Mouse (Mus musculus) left cerebral cortex, adult 18-20 months (tissue): ENCODE measurements at regions not wholly inside any gene's neighbourhood (a gene's known extent, or its start where the extent isn't known, plus 50 kb on each side); places are given as distances from the start of the nearest gene placed in this dataset.
A peak's percentile ranks its signal among the peaks of the same experiment; 100 is the strongest.

Experiments
- DNase-seq, 2 experiments: peaks; one replicate each; pipeline ENCODE4 v3.0.0; 2021 to 2022; ENCODE audit warnings: low spot score in 2 of 2, mixed read lengths in 1 of 2

DNA sequence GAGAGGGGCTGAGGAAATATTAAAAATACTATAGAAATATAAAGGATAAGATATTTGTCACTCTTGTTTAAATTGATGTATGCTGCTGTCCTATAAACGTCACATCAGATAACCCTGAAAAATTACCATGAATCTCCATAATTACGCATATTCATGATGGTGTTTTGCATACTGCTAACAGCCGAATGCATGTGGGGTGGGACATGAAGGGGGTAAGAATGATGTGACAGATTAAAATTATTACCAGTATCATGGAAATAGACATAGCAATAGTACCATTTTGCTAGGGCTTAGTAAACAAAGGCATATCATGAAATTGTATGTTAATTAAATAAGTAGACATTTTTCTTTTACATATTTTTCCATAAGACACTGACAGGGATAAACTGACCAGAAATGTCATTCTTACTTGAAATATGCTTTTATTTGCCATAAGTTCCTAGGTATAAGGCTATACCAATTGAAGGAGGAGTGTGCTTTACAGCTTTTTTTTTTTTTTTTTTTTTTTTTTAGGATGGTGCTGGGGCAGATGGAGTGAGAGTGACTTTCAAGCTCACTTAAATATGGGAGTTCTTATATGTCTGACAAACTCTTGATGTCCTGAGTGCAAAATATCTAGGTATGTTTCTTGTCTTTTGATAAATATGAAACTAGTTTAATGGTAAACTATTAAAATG, 349.8 kb upstream of the Tmem161b start:
- DNase-seq = no peak

DNA sequence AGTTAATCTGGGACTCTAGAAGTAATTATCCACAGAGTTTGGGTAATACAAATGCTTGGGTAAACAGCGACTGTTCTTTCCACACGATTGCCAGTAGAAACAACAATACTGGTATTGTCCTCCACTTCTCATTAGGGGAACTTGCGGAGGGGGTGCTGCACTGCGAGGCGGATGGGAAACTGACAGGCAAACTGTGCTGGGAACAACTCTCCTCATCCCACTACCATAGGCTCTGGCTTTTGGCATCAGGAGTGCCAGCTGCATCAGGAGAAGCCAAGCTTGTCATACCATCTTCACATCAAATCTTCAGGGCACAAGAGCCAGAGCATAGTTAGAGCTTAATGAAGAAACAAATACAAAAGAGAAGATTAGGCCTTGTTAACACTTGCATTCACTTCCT, 349.2 kb upstream of the Tmem161b start:
- DNase-seq = no peak

DNA sequence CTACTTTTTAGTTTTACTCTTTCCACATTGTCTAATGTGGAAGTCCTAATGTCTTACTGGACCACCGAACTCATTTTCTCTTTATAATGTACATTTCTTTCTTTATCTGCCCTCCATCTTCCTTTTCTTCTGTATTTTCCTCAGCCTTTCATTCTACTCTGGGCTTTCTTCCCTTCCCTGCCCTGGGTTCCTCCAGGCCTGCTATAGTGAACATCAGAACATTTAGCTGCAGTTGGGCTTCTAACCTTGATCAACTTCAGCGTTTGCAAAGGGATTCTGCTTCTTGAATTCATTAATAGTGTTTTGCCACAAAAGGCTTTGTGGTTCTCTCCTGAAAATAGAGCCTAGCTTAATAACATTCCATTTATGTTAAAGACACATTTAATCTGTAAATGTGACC, 342.5 kb upstream of the Tmem161b start:
- no peak for DNase-seq

DNA sequence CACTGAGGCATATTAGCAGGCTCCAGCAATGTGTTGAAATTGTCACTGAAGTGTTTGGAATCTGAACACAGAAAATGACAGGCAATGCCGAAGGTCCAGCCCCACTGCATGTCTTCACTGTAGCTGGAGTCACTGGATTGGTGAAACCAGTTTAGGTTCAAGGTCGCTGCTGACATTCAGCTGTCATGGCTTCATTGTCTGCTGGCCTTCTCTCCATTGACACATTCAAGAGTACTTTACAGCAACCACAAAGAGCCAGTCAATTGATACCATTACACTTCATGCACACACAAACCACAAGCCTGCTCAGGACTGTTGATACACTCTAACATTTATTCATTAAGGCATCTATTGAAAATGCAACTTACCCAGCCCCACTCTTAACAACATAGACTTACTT, 341.8 kb upstream of the Tmem161b start:
- no peak for DNase-seq

DNA sequence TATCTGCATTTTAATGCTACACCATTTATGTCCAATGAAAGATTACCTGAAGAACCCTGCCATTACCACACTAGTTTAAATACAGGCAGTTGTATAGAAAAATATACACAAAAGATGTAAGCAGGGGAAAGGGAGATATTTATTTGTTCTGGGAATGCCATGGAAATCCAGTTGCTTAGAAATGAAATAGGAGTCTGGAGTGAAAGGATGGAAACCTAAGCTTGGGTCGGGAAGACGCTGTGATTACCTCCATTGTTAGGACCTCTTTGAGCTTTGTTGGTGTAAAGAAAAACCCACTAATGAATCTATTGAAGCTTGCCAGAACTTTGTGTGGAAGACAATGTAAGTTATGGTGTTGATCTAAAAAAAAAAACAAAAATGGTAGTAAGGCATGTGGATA, 341.3 kb upstream of the Tmem161b start:
- DNase-seq = no peak

DNA sequence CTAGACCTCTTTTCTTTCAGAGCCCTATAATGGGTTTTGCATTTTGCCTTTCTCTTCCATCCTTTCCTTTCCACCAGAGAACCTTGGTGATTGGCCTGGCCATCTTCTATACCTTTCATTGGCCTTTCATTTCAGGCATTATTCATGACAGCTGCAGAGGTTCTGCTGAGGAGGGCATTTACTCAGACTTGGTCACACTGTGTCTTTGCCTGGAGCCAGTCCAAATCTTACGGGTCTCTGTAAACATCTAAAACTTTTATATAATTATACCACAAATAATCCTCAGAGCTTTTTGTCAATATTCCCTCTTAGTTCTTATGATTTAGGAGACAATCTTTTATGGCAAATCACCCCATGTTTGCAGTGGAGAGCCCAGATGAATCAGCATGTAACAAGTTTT, 339.3 kb upstream of the Tmem161b start:
- DNase-seq = no peak

DNA sequence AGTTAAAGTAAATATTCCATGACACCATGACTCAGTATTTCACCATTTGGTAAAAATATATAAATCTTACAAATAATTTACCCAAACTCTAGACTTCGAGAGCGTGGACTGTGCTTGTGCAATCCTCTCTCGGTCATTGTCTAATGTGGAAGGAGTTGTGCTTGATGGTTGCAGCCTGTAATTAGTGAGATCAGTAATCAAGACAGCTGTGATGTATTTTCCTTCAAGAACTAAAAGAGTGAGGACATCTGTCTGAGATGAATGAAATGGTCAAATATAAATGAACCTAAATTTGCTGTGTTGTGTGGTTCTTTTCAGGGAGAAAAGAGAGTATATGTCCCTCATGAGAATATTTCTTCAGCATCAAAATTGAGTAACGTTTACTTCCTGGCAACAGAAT, 338.3 kb upstream of the Tmem161b start:
- no peak for DNase-seq

DNA sequence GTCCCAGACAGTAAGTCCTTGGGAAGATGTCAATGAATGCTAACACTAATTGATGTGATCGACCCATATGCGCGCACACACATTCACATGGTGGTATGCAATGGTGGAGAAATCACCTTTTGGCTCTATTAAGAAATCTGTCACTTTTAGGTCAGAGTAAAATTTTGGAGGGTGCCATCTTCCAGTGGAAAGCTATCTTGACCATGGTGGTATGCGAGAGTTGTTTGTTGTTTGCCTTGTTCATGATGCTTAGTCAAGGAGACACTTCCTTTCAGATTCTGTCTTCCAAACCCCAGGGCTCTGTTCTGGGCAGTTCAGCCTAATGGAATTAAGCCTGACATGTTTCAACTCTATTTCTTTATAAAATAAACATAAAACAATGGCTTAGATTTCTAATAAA, 337.9 kb upstream of the Tmem161b start:
- DNase-seq = no peak

DNA sequence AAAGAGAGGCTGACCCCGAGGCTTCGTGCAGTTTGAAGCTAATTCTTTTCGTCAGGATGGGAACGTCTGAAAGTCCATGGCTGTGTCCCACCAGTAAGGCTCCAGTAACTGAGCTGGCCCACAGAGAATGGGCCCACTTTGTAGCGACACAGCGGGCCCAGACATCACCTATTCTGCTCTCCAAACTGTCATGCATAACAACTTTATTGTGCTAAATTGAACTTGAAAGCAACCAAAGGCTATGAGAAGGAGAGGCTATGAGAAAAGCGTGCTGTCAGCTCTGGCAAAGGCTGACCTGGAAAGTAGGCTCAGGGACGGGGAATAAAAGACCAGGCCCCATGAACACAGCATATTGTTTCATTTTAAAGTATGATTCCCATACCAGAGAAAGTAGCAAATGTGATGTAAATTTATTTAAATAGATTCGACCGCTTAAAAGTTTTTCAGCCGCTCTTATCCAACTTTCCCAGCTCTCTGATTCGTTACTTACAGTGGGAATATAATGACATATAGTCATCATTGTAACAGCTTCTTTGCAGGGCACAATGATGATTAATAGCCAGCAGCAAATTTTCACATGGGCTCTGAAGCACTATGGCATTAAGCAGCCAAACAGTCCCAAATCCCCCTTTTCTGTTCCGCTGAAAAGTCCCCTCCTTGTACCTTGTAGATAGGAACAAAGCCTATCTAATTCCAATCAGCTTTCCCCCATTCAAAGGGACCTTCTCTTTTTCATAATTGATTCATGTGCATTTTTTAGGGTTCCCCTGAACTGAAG, 337.1 kb upstream of the Tmem161b start:
- DNase-seq = no peak

DNA sequence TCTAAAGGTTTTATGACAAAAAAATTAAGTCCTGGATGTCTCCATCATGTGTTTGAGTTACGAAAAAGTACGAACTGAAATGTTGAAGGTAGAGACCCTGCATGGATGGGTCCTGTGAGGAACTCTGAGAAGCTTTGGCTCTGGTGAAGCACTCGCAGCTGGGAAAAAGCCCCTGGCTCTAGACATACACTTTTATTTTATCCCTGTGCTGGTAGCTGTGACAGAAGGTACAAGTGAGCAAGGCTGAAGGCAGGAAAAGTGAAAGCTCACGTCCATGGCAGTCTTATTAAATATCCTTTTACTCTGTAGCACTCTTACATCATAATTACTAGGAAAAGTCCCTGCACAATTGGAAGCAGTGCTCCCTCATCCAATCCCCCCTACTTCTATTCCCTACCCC, 336.4 kb upstream of the Tmem161b start:
- no peak for DNase-seq

DNA sequence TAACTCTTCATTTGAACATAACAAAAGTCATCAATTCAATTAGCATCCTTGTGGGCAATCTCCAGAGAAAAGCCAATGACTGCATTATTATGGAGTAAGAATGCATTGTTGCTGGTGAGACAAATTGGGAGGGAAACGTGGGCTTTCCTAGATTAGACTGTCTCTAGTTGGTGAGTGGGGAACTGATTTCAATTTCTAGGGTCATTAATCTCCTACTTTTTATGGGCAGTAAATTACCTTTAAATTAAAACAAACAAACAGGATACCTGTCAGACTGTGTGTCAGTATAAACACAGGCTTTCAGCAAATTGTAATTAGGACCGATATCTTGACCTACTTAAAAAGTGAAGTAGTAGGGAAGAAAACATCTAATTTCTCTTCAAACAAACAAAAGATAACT, 307.4 kb upstream of the Tmem161b start:
- DNase-seq = no peak

DNA sequence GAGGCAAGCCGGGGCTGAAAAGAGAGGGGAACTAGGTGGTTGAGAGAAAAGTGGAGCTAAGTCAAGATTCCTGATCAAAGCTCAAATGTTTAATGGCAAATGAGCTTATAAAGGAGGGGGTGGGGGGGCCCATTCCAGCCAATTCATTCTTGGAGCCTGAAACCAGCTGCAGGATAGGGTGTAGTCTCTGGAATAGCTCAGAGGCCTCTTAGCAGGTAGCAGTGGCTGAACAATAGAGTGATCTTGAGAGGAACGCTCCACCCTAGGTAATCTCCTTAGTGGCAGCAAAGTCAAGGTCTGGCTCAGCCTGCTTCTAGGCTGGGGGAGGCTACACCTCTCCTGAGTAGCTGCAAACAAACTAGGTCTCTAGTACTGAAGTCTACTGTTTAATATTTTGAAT, 289.3 kb upstream of the Tmem161b start:
- DNase-seq = no peak

DNA sequence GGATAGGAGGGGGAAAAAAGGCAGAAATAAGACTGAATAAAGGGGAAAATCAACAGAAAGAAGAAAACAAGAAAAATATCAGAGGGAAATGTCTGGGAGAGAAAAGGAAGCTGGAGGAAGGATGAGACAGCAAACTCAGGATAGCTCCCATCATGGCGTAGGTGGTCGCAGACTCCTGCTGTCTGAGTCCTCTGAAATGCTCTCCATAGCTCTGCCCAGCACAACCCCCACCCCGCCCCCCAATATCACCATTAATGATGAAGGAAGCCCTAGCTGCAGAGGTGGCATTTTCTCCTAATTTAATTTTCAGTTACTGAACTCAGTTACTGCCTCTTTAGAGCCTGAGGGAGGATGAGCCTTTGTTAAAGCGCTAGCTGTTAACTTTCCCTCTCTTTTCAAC, 275.6 kb upstream of the Tmem161b start:
- DNase-seq = no peak

DNA sequence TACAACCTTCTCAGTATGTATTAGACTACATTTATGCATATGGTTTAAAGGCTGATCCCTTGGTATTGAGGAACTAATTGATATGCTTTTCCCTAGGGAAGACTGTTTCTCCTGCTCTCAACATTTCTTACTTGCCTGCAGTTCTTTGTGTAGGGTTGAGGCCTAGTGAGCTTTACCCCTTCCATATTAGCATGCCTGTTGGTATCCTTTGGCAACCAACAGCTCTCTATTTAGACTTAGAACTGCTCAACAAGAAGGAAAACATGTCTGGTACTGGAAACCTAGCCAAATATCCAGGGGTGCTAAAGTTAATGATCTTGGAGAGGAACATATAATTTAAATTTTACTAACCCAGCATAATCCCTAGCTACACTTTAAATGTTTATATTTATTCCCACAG, 270.9 kb upstream of the Tmem161b start:
- no peak for DNase-seq

DNA sequence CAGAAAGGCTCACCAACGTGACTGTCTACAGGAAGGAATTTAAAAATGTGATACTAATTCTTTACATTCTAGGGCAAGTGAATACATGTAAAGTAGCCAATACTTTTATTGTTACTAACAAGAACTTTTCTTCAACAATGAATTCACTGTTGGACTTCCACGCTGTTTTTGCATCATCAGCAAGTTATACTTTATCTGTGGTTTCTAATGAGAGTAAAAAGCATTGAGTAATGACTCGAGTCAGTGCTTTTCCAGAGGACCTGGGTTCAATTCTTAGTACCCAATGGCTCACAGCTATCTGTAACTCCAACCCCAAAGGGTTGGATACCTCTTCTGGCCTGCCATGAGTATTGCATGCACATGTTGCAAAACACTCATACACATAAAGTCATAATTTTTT, 270.3 kb upstream of the Tmem161b start:
- no peak for DNase-seq

DNA sequence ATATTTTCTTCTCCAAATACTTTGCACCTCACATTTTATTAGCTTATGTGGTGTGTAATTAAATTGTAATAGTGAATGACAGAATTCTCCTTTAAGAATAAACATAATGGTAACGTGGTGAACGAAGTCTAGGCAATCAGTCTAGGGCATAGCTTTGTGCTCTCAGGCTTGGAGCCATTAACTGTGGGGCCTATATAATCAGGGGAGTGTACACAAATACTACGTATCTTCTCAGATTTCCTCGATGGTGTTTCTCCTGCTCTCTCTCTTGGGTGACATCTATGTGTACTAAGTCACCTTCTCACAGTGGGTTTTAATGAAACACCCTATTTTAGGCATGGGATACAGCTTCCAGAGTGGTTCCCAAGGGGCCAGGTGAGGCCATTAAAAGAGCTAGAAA, 269.7 kb upstream of the Tmem161b start:
- DNase-seq = no peak

DNA sequence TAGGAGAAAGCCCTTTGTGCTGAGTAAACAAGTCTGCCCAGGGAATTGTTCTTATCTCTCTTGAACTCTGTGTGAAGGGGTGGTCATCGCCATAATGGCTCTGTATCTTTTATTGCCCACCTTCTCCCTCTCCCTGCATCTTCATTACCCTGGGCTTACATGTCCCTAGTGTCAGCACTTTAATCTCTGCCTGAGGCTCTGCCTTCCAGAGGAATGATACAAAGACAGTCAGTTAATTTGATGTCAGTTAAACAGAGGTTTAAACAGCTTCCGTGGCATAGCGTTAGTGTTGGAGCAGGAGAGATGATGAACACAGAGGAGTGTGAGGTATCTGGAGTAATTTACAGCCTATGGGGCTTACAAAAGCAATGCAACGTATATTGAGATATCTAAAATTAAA, 269.2 kb upstream of the Tmem161b start:
- no peak for DNase-seq

DNA sequence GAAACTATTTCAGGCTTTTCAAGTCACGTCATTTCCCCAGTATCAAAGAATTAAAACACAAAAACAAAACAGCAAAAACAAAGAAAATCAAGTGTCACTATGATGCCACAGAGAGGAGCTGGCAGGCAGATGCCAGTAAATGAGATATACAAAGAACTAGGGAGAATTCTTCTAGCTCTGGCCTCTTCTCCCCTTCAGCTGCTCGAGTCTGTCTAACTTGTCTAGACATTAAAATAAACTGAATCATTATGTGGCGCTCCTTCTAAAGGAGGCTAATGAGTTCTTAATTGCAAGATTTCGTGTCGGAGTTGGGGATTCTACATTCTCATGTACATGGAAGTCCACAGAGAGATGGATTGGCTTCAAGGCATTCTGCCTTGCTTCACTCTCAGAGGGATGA, 266.4 kb upstream of the Tmem161b start:
- DNase-seq = no peak

DNA sequence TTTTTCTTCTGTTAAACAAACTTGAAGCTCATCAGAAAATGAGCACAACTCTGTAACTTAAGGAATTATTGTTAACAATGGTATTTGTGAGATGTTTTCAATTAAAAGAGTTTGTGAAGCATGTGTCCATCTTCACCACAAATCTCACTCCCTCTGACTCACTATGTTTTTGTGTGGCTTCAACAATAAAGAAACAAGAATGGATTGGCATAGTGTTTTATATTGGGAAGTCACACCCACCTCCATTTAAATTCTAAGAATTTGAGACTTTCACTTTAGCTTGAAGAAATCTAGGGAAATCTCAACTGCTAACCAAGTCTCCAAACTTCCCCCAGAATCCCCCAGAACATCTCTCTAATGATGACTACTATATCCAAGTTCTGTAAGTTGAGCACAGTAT, 243.6 kb upstream of the Tmem161b start:
- DNase-seq = no peak

DNA sequence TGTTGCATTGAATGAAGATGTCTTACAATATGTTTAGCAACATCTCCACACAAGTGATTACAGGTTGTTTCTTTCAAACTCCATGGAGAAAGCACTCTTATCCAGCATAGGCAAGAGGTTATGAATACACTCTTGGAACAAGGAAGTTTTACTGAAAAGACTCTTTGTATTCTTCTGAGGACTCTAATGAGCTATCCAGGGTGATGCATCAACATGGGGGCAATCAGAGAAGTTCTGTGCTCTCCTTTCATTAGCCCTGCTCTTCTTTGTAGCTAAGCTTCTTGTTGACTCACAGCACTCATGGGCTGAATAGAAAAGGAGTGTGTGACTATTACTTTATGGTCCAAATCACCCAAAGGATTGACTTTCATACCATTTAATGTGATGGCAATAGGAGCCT, 242.6 kb upstream of the Tmem161b start:
- DNase-seq = no peak

DNA sequence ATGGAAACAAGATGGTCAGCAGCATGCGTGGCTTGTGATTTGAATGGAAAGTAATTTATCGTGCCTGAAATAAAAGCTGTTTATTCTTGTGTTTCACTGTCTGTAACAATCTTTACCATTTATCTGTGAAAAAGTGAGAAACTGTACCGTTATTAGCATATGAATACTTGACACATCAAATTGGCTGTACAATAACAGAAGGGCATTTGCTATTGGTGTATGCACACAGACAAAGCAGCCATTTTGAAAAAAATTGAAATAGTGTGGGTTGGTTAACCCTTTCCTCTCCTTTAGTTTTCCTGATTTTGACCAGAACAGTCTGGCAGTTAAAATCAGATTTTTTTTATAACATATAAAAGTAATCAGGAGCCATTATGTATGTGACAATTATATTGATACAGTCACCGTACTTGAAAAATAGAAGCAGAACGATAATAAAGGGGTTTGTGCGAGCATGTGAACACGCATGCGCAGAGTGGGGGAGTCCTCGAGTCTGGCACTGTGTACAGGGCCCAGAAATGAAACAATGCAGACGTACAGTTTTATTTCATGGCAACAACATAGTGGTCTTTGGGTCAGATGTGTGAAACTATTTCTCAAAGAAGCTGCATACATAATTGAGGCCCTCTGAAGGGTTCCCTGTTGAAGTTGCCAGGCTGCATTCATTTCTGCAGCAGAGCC, 237.3 kb upstream of the Tmem161b start:
- peak in 1 of 2 experiments; percentile 15 for DNase-seq

DNA sequence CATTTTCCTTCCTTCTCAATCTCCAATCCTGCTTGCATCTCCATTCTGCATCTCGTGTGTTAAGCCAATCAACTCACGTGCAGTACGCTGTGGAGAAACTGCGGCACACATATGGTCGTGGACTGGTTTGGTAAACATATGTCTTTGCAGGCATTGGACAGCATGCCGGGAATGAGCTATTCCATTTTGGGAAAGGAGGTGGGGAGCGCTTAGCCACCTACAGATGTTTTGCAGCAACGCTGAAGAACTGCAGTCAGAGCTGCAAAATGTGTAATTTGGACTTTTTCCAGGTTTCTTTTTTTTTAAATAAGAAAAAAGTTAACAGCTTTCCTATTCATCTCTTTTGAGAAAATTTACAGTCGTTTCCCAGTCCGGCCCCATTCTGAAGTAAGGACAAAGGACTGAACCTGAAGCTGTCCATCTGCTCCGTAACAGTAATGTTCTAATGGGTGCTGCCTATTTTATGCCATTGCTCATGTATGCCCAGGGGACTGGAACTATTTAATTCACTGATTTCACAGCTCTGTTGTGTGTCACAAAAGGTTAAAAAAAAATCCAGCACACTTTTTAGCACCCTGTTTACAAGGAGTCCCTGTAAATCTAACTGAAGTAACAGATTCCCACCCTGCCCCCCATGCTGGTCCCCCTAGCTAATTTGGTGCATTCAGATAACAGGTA, 234.2 kb upstream of the Tmem161b start:
- peak; percentile 58 to 76 for DNase-seq
